Mouse (Mus musculus) megakaryocyte, embryonic 14.5 days (primary cell): ENCODE measurements around the gene Hoxa13. TPM values are rescaled to one million over a fixed set of nuclear protein-coding genes. Genes with fewer than 3 reads are reported as not detected.
A peak's percentile ranks its signal among the peaks of the same experiment; 100 is the strongest.

ENCODE experiments used
- H3K27me3 ChIP-seq: replicated peaks from 2 replicates; pipeline ENCODE3; 2012; ENCODE audit warnings: inconsistent platforms
- H3K36me3 ChIP-seq: replicated peaks from 2 replicates; pipeline ENCODE3; 2012; ENCODE audit warnings: low read length, inconsistent platforms, mixed read lengths
- H3K4me1 ChIP-seq: 2 replicates; pipeline ENCODE4 v1.6.1; 2012; ENCODE audit warnings: inconsistent platforms
- H3K4me3 ChIP-seq: replicated peaks from 2 replicates; pipeline ENCODE3; 2012; ENCODE audit warnings: moderate library complexity, mild to moderate bottlenecking, inconsistent platforms
- H3K9me3 ChIP-seq: 2 replicates; pipeline ENCODE4 v1.6.1; 2012; ENCODE audit warnings: inconsistent platforms
- FLI1 ChIP-seq: IDR thresholded peaks from 2 replicates; pipeline ENCODE4 v1.6.1; 2012; ENCODE audit warnings: low read length, inconsistent platforms, mixed read lengths
- GATA1 ChIP-seq: IDR thresholded peaks from 3 replicates; pipeline ENCODE4 v1.6.1; 2012; ENCODE audit warnings: mixed read lengths, low read length, inconsistent platforms, borderline replicate concordance
- polyA plus RNA-seq: library from polyadenylated mRNA; stranded (reverse); fragments of >175 nt; gene quantifications from 2 replicates; pipeline ENCODE4 v1.2.3, GENCODE M21; 2012; ENCODE audit warnings: low replicate concordance; ENCODE audit not compliant: insufficient read depth

Gene Hoxa13
- polyA plus RNA-seq, 1 experiment = not detected

- Histone ChIP-seq H3K4me3 (no peak overlapping the region), H3K4me1 (peaks cover 35% of the 10 kb centered on the region), H3K27me3 (peaks cover 97% of the 10 kb centered on the region), H3K9me3 (peaks cover 5% of the 10 kb centered on the region; the same call in 1 of the 2 replicates), H3K36me3 (no peaks in the 10 kb centered on the region)
- TF ChIP-seq FLI1 = no peak
- TF ChIP-seq GATA1 = no peak
Observed at GRCm38 (mm10) chr6:52237346-52238154, 23.1 kb downstream of the Hoxa13 start.

GRCm38 (mm10) chr6:52236806-52237205 lies 23.9 kb downstream of the Hoxa13 start:
- TF ChIP-seq FLI1 (no peak), GATA1 (no peak)
- no peak overlapping the region for H3K4me3 ChIP-seq
- H3K9me3 ChIP-seq = peaks cover 5% of the 10 kb centered on the region; the same call in 1 of the 2 replicates
- H3K4me1 ChIP-seq = peaks cover 43% of the 10 kb centered on the region
- peaks cover 98% of the 10 kb centered on the region for H3K27me3 ChIP-seq
- H3K36me3 ChIP-seq = no peaks in the 10 kb centered on the region

GRCm38 (mm10) chr6:52235866-52236265 lies 24.8 kb downstream of the Hoxa13 start:
- peaks cover 5% of the 10 kb centered on the region; the same call in 1 of the 2 replicates for H3K9me3 ChIP-seq
- no peak for TF ChIP-seq FLI1
- no peak for TF ChIP-seq GATA1
- no peaks in the 10 kb centered on the region for H3K36me3 ChIP-seq
- peaks cover 43% of the 10 kb centered on the region for H3K4me1 ChIP-seq
- peaks cover 96% of the 10 kb centered on the region for H3K27me3 ChIP-seq
- no peak overlapping the region for H3K4me3 ChIP-seq

GRCm38 (mm10) chr6:52235267-52235666 lies 25.4 kb downstream of the Hoxa13 start:
- Histone ChIP-seq H3K36me3 (no peaks in the 10 kb centered on the region), H3K4me1 (peaks cover 43% of the 10 kb centered on the region), H3K4me3 (no peak overlapping the region), H3K27me3 (peaks cover 96% of the 10 kb centered on the region), H3K9me3 (peaks cover 5% of the 10 kb centered on the region; the same call in 1 of the 2 replicates)
- TF ChIP-seq GATA1 (no peak), FLI1 (no peak)

- H3K4me1 ChIP-seq = peaks cover 44% of the 10 kb centered on the region
- peaks cover 96% of the 10 kb centered on the region for H3K27me3 ChIP-seq
- peaks cover 5% of the 10 kb centered on the region; the same call in 1 of the 2 replicates for H3K9me3 ChIP-seq
- no peak for TF ChIP-seq FLI1
- no peak for TF ChIP-seq GATA1
- H3K36me3 ChIP-seq = no peaks in the 10 kb centered on the region
- H3K4me3 ChIP-seq = peak overlapping the region; percentile 85
Observed at GRCm38 (mm10) chr6:52234428-52235140, 26.1 kb downstream of the Hoxa13 start.

GRCm38 (mm10) chr6:52233546-52234427 lies 26.9 kb downstream of the Hoxa13 start:
- Histone ChIP-seq H3K9me3 (peaks cover 5% of the 10 kb centered on the region; the same call in 1 of the 2 replicates), H3K36me3 (no peaks in the 10 kb centered on the region), H3K4me3 (peak overlapping the region; percentile 85), H3K27me3 (peaks cover 96% of the 10 kb centered on the region), H3K4me1 (peaks cover 52% of the 10 kb centered on the region)
- TF ChIP-seq GATA1 = no peak
- no peak for TF ChIP-seq FLI1

- Histone ChIP-seq H3K4me3 (peak overlapping the region; percentile 85), H3K9me3 (peaks cover 5% of the 10 kb centered on the region; the same call in 1 of the 2 replicates), H3K36me3 (no peaks in the 10 kb centered on the region), H3K27me3 (peaks cover 97% of the 10 kb centered on the region), H3K4me1 (peaks cover 57% of the 10 kb centered on the region)
- TF ChIP-seq FLI1 = no peak
- no peak for TF ChIP-seq GATA1
Observed at GRCm38 (mm10) chr6:52232984-52233545, 27.6 kb downstream of the Hoxa13 start.

- H3K4me1 ChIP-seq = peaks cover 60% of the 10 kb centered on the region
- no peaks in the 10 kb centered on the region for H3K36me3 ChIP-seq
- H3K9me3 ChIP-seq = peaks cover 5% of the 10 kb centered on the region; the same call in 1 of the 2 replicates
- TF ChIP-seq GATA1 (no peak), FLI1 (no peak)
- peaks cover 96% of the 10 kb centered on the region for H3K27me3 ChIP-seq
- peak overlapping the region; percentile 85 for H3K4me3 ChIP-seq
Observed at GRCm38 (mm10) chr6:52232568-52232965, 28.1 kb downstream of the Hoxa13 start.
